Mouse (Mus musculus): ENCODE data around the gene Slc1a1.

The Slc1a1 gene

GRCm38 (mm10) chr19:28926366-28926765 lies 91.5 kb downstream of the Slc1a1 start:
- no peak for DNase-seq

- DNase-seq: no peak
These were observed 92.5 kb downstream of the Slc1a1 start for GRCm38 (mm10) chr19:28927396-28927795.

DNA sequence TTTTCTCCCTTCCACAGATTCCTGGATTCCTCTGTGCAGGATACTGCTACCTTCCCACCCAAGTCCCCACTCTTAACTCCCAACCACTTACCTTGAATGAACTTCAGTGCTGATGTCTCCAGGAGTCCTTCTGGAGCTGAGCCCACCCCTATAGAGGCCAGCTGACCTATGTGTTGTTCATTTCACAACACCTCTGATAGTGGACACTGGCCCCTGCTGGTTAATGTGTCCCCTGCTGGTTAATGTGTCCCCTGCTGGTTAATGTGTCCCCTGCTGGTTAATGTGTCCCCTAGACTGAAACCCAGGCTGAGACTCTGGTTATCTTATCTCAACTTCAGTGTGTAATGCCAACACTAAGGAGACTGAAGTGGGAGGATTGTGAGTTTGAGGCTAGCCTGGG lies 94.2 kb downstream of the Slc1a1 start:
- DNase-seq: peak; percentile 95

DNA sequence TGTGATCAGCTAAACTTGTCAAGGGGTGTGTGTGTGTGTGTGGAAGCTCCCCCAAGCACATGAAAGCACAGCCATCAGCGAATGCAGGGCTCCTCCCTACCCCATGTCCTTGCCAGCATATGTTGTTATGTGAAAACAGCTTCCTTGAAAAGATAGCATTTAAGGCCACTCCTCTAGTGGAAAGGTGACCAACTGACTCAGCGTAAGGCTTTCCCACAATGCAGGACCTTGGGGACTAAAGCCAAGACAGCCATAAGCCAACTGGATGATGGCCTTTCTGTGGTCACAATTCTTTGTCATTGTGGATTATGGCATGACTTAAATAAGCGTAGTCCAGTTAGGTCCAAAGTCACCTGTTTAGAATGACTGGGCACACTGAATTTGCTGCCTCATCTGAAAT lies 100.0 kb downstream of the Slc1a1 start:
- no peak for DNase-seq

- no peak for DNase-seq
These were observed 105.5 kb downstream of the Slc1a1 start for GRCm38 (mm10) chr19:28940135-28940874.

GRCm38 (mm10) chr19:28941271-28941670 lies 106.4 kb downstream of the Slc1a1 start:
- no peak for DNase-seq

- no peak for DNase-seq
These were observed 111.9 kb downstream of the Slc1a1 start for GRCm38 (mm10) chr19:28946782-28947181.

DNA sequence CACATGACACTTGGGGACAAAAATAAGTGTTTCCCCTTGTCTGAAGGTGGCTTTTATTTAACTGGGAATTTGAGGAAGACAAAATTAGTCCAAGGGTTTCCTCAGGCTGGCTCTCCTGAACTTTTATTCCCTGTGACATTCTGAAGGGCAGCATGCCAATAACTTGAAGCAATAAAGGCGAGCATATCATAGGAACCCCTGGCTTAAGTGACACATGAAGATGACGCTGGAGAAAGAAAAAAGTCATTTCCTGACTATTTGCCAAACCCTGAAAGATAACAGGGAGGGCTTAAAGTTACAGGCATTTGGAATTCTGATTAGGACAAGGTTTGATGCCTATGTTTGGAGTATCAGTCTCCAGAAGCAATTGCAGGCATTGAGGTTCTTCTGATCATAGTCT lies 112.5 kb downstream of the Slc1a1 start:
- DNase-seq: no peak

GRCm38 (mm10) chr19:28951251-28951650 lies 116.4 kb downstream of the Slc1a1 start:
- no peak for DNase-seq

GRCm38 (mm10) chr19:28963113-28963512 lies 128.3 kb downstream of the Slc1a1 start:
- DNase-seq: no peak

- peak; percentile 23 for DNase-seq
These were observed 128.6 kb downstream of the Slc1a1 start for GRCm38 (mm10) chr19:28963513-28963841.

All from kidney, adult 9 months (tissue).